Mouse (Mus musculus) left cerebral cortex, postnatal 25 days (tissue): Measurements from ENCODE around the gene Thsd4. TPM values are rescaled to one million over a fixed set of nuclear protein-coding genes. Genes with fewer than 3 reads are reported as not detected.

Source experiments
- DNase-seq, 2 experiments: peaks; one replicate each; pipeline ENCODE4 v3.0.0; 2022; ENCODE audit warnings: low spot score in 2 of 2, mixed read lengths in 1 of 2
- intact Hi-C: fragments of 180-260 bp; cut with DNase I; formaldehyde crosslinking; loops from one replicate; pipeline ENCODE4 v1.15.1; 2025
- total RNA-seq, 2 experiments: library from RNA; stranded (reverse); gene quantifications; 2 replicates each; pipeline ENCODE4 v1.2.3; 2021

The Thsd4 gene
- total RNA-seq, 2 experiments from 2014 or later, result 4.7 to 6.2 TPM

GRCm38 (mm10) chr9:60519601-60520000 lies 2.2 kb downstream of the Thsd4 start:
- intact Hi-C loops, result no loop called here
- DNase-seq, result no peak

GRCm38 (mm10) chr9:60518216-60518615 lies 3.6 kb downstream of the Thsd4 start:
- intact Hi-C loops, result no loop called here
- DNase-seq, result no peak

- intact Hi-C loops, result no loop called here
Measured at GRCm38 (mm10) chr9:60517148-60517547, 4.7 kb downstream of the Thsd4 start.

GRCm38 (mm10) chr9:60516379-60516778 lies 5.5 kb downstream of the Thsd4 start:
- DNase-seq, result no peak
- intact Hi-C loops, result no loop called here

More at GRCm38 (mm10) chr9:60517148-60517547, 4.7 kb downstream of the Thsd4 start:
- no peak for DNase-seq

- peak in 1 of 2 experiments; percentile 28 for DNase-seq
- intact Hi-C loops, result no loop called here
Measured at GRCm38 (mm10) chr9:60513329-60513788, 8.5 kb downstream of the Thsd4 start.

GRCm38 (mm10) chr9:60510876-60511275 lies 11.0 kb downstream of the Thsd4 start:
- intact Hi-C loops, result no loop called here

GRCm38 (mm10) chr9:60506136-60506535 lies 15.7 kb downstream of the Thsd4 start:
- intact Hi-C loops, result no loop called here
- DNase-seq, result no peak

More at GRCm38 (mm10) chr9:60510876-60511275, 11.0 kb downstream of the Thsd4 start:
- no peak for DNase-seq

GRCm38 (mm10) chr9:60504378-60505285 lies 17.2 kb downstream of the Thsd4 start:
- intact Hi-C loops, result no loop called here
- DNase-seq, result no peak

- intact Hi-C loops, result no loop called here
- no peak for DNase-seq
Measured at GRCm38 (mm10) chr9:60502220-60502619, 19.6 kb downstream of the Thsd4 start.

- intact Hi-C loops, result no loop called here
- no peak for DNase-seq
Measured at GRCm38 (mm10) chr9:60501504-60502179, 20.2 kb downstream of the Thsd4 start.

GRCm38 (mm10) chr9:60492275-60492974 lies 29.4 kb downstream of the Thsd4 start:
- DNase-seq, result no peak
- intact Hi-C loops, result no loop called here

GRCm38 (mm10) chr9:60491489-60492100 lies 30.3 kb downstream of the Thsd4 start:
- intact Hi-C loops, result no loop called here
- no peak for DNase-seq

- intact Hi-C loops, result no loop called here
- no peak for DNase-seq
Measured at GRCm38 (mm10) chr9:60491079-60491478, 30.8 kb downstream of the Thsd4 start.

GRCm38 (mm10) chr9:60488816-60489215 lies 33.0 kb downstream of the Thsd4 start:
- no peak for DNase-seq
- intact Hi-C loops, result no loop called here

GRCm38 (mm10) chr9:60482165-60482564 lies 39.7 kb downstream of the Thsd4 start:
- intact Hi-C loops, result no loop called here
- DNase-seq, result no peak

GRCm38 (mm10) chr9:60480052-60480451 lies 41.8 kb downstream of the Thsd4 start:
- intact Hi-C loops, result no loop called here
- peak in 1 of 2 experiments; percentile 59 for DNase-seq

GRCm38 (mm10) chr9:60478806-60479205 lies 43.0 kb downstream of the Thsd4 start:
- intact Hi-C loops, result no loop called here
- DNase-seq, result no peak

GRCm38 (mm10) chr9:60477991-60478750 lies 43.7 kb downstream of the Thsd4 start:
- no peak for DNase-seq
- intact Hi-C loops, result no loop called here
